Mouse (Mus musculus) heart, postnatal 0 days (tissue): ENCODE measurements around the gene Upk1b.

Source experiments
- CTCF ChIP-seq: IDR thresholded peaks from 2 replicates; pipeline ENCODE4 v1.5.1; 2016; ENCODE audit warnings: antibody characterized with exemption, control low read depth, low read depth
- EP300 ChIP-seq: IDR thresholded peaks from 2 replicates; pipeline ENCODE4 v1.6.1; 2016; ENCODE audit warnings: antibody characterized with exemption, low read depth

DNA sequence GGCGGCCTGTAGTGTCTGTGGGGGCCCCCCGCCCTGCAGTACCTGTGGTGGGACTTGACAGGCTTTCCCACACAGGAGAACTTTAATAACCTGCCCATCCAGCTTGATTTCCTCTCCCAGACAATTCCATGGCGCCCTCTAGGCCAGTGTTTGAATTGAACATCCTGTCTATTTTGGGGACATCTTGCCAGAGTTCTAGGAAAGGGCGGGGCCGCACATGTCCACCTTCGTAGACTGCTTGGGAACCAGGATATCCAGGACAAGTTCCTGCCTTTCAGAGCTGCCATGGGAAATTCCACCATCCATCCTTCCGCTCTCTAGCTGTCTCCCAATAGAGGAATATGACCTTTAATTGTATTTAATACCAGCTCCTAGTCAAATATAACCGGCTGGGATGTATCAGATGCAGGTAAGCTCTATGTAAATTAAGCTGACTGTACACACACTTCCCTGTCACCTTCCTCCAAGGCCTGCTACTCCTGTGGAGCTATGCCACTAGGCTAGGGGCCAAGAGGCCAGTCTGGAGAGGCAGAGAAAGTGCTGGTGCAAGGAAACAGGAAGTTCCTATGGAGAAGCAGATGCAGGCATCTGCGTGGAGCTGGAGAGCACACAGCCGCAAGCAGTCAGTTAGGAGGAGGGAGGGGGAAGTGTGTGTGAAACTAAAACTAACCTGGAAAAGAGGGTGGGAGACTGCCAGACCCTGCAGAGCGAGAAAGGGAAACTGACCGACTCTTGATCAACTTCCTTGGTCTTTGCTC is 41.8 kb downstream of the Upk1b start:
- TF ChIP-seq CTCF (no peak), EP300 (no peak)
